Mouse (Mus musculus): ENCODE results near the gene Pax1. TPM values are rescaled to one million over a fixed set of nuclear protein-coding genes. Genes with fewer than 3 reads are reported as not detected.

The Pax1 gene
- 1.7 and 9.6 TPM in 2 replicates for polyA plus RNA-seq (2015; fragmentation: Nextera tagmentation; extraction: Ambion mirVana)

- Histone ChIP-seq H3K27me3 (peaks cover 98% of the 10 kb centered on the region), H3K4me2 (no peak within 1 kb of the TSS), H3K9ac (no peak within 1 kb of the TSS), H3K36me3 (no peaks in the 10 kb centered on the region), H3K4me3 (peak within 1 kb of the TSS; percentile 8; the same call in 1 of the 2 replicates), H3K9me3 (no peaks in the 10 kb centered on the region), H3K27ac (replicated peaks) (no peak within 1 kb of the TSS), H3K4me1 (replicated peaks) (peaks cover 10% of the 10 kb centered on the region)
- ATAC-seq (ENCODE audit: low read depth), result no peak
- under 1% methylated on average over 18 of the region's 18 CpGs for WGBS
These were observed at the start of gene Pax1 for GRCm38 (mm10) chr2:147361581-147361980. TSS of gene Pax1 (plus strand) at chr2:147361925.

- Histone ChIP-seq H3K9ac (no peak overlapping the region), H3K4me1 (replicated peaks) (no peaks in the 10 kb centered on the region), H3K27ac (replicated peaks) (no peak overlapping the region), H3K36me3 (no peaks in the 10 kb centered on the region), H3K27me3 (peaks cover 27% of the 10 kb centered on the region), H3K9me3 (no peaks in the 10 kb centered on the region), H3K4me3 (no peak overlapping the region), H3K4me2 (no peak overlapping the region)
- WGBS, result 17% methylated on average over 9 of the region's 9 CpGs
- no peak for ATAC-seq (ENCODE audit: low read depth)
These were observed 40.7 kb upstream of the Pax1 start for GRCm38 (mm10) chr2:147321036-147321435.

- no peak overlapping the region for H3K27ac ChIP-seq (replicated peaks)
- H3K4me1 ChIP-seq (replicated peaks), result no peaks in the 10 kb centered on the region
- H3K9ac ChIP-seq, result no peak overlapping the region
- no peaks in the 10 kb centered on the region for H3K9me3 ChIP-seq
- 88% methylated on average over 2 of the region's 2 CpGs for WGBS
- peaks cover 14% of the 10 kb centered on the region for H3K27me3 ChIP-seq
- no peak overlapping the region for H3K4me2 ChIP-seq
- no peak for ATAC-seq (ENCODE audit: low read depth)
- no peaks in the 10 kb centered on the region for H3K36me3 ChIP-seq
- no peak overlapping the region for H3K4me3 ChIP-seq
These were observed 36.5 kb upstream of the Pax1 start for GRCm38 (mm10) chr2:147325178-147325577.

- no peak overlapping the region for H3K9ac ChIP-seq
- H3K36me3 ChIP-seq, result no peaks in the 10 kb centered on the region
- H3K4me1 ChIP-seq (replicated peaks), result no peaks in the 10 kb centered on the region
- H3K9me3 ChIP-seq, result no peaks in the 10 kb centered on the region
- no peak overlapping the region for H3K27ac ChIP-seq (replicated peaks)
- ATAC-seq (ENCODE audit: low read depth), result no peak
- H3K4me3 ChIP-seq, result no peak overlapping the region
- no peaks in the 10 kb centered on the region for H3K27me3 ChIP-seq
- 77% methylated on average over 2 of the region's 2 CpGs for WGBS
- H3K4me2 ChIP-seq, result no peak overlapping the region
These were observed 29.0 kb upstream of the Pax1 start for GRCm38 (mm10) chr2:147332731-147333130.

- no peak overlapping the region for H3K27ac ChIP-seq (replicated peaks)
- no peaks in the 10 kb centered on the region for H3K27me3 ChIP-seq
- no peak overlapping the region for H3K9ac ChIP-seq
- 73% methylated on average over 15 of the region's 15 CpGs for WGBS
- H3K9me3 ChIP-seq, result no peaks in the 10 kb centered on the region
- H3K4me3 ChIP-seq, result no peak overlapping the region
- no peak for ATAC-seq (ENCODE audit: low read depth)
- no peaks in the 10 kb centered on the region for H3K4me1 ChIP-seq (replicated peaks)
- H3K4me2 ChIP-seq, result no peak overlapping the region
- no peaks in the 10 kb centered on the region for H3K36me3 ChIP-seq
These were observed 23.0 kb upstream of the Pax1 start for GRCm38 (mm10) chr2:147338729-147339128.

- Histone ChIP-seq H3K4me2 (no peak overlapping the region), H3K36me3 (no peaks in the 10 kb centered on the region), H3K9me3 (no peaks in the 10 kb centered on the region), H3K27ac (replicated peaks) (no peak overlapping the region), H3K4me3 (no peak overlapping the region), H3K9ac (no peak overlapping the region), H3K4me1 (replicated peaks) (no peaks in the 10 kb centered on the region), H3K27me3 (no peaks in the 10 kb centered on the region)
- ATAC-seq (ENCODE audit: low read depth), result no peak
- WGBS, result 81% methylated on average over 4 of the region's 4 CpGs
These were observed 21.9 kb upstream of the Pax1 start for GRCm38 (mm10) chr2:147339796-147340195.

- no peaks in the 10 kb centered on the region for H3K9me3 ChIP-seq
- no peaks in the 10 kb centered on the region for H3K4me1 ChIP-seq (replicated peaks)
- H3K9ac ChIP-seq, result no peak overlapping the region
- H3K4me2 ChIP-seq, result no peak overlapping the region
- WGBS, result 20% methylated on average over 2 of the region's 2 CpGs
- H3K36me3 ChIP-seq, result no peaks in the 10 kb centered on the region
- H3K4me3 ChIP-seq, result no peak overlapping the region
- no peaks in the 10 kb centered on the region for H3K27me3 ChIP-seq
- no peak overlapping the region for H3K27ac ChIP-seq (replicated peaks)
- ATAC-seq (ENCODE audit: low read depth), result no peak
These were observed 19.5 kb upstream of the Pax1 start for GRCm38 (mm10) chr2:147342198-147342597.

GRCm38 (mm10) chr2:147359716-147360115 lies 2.0 kb upstream of the Pax1 start:
- H3K4me2 ChIP-seq, result no peak overlapping the region
- ATAC-seq (ENCODE audit: low read depth), result no peak
- H3K4me3 ChIP-seq, result no peak overlapping the region
- H3K4me1 ChIP-seq (replicated peaks), result no peaks in the 10 kb centered on the region
- H3K9ac ChIP-seq, result no peak overlapping the region
- WGBS, result 1% methylated on average over 4 of the region's 4 CpGs
- H3K36me3 ChIP-seq, result no peaks in the 10 kb centered on the region
- no peaks in the 10 kb centered on the region for H3K9me3 ChIP-seq
- H3K27me3 ChIP-seq, result peaks cover 98% of the 10 kb centered on the region
- no peak overlapping the region for H3K27ac ChIP-seq (replicated peaks)

- no peak overlapping the region for H3K27ac ChIP-seq (replicated peaks)
- H3K9ac ChIP-seq, result no peak overlapping the region
- H3K9me3 ChIP-seq, result no peaks in the 10 kb centered on the region
- H3K27me3 ChIP-seq, result peaks cover 98% of the 10 kb centered on the region
- ATAC-seq (ENCODE audit: low read depth), result no peak
- H3K4me3 ChIP-seq, result no peak overlapping the region
- peaks cover 6% of the 10 kb centered on the region for H3K4me1 ChIP-seq (replicated peaks)
- no peaks in the 10 kb centered on the region for H3K36me3 ChIP-seq
- no peak overlapping the region for H3K4me2 ChIP-seq
- 2% methylated on average over 7 of the region's 7 CpGs for WGBS
These were observed 1.3 kb upstream of the Pax1 start for GRCm38 (mm10) chr2:147360401-147360800.

GRCm38 (mm10) chr2:147360856-147361255 lies 869 bp upstream of the Pax1 start:
- H3K27ac ChIP-seq (replicated peaks), result no peak overlapping the region
- no peaks in the 10 kb centered on the region for H3K9me3 ChIP-seq
- H3K4me1 ChIP-seq (replicated peaks), result peaks cover 10% of the 10 kb centered on the region
- no peak overlapping the region for H3K9ac ChIP-seq
- peaks cover 98% of the 10 kb centered on the region for H3K27me3 ChIP-seq
- 2% methylated on average over 5 of the region's 5 CpGs for WGBS
- H3K36me3 ChIP-seq, result no peaks in the 10 kb centered on the region
- H3K4me3 ChIP-seq, result no peak overlapping the region
- no peak overlapping the region for H3K4me2 ChIP-seq
- ATAC-seq (ENCODE audit: low read depth), result no peak

- no peak for ATAC-seq (ENCODE audit: low read depth)
- H3K9me3 ChIP-seq, result no peaks in the 10 kb centered on the region
- no peaks in the 10 kb centered on the region for H3K36me3 ChIP-seq
- no peak overlapping the region for H3K4me2 ChIP-seq
- H3K27ac ChIP-seq (replicated peaks), result no peak overlapping the region
- H3K9ac ChIP-seq, result no peak overlapping the region
- H3K4me1 ChIP-seq (replicated peaks), result peaks cover 10% of the 10 kb centered on the region
- WGBS, result under 1% methylated on average over 18 of the region's 18 CpGs
- H3K27me3 ChIP-seq, result peaks cover 99% of the 10 kb centered on the region
- H3K4me3 ChIP-seq, result peak overlapping the region; percentile 8; the same call in 1 of the 2 replicates
These were observed 591 bp downstream of the Pax1 start for GRCm38 (mm10) chr2:147362316-147362715.

- Histone ChIP-seq H3K9ac (no peak overlapping the region), H3K36me3 (no peaks in the 10 kb centered on the region), H3K4me2 (no peak overlapping the region), H3K27ac (replicated peaks) (no peak overlapping the region), H3K9me3 (no peaks in the 10 kb centered on the region), H3K27me3 (peaks cover 100% of the 10 kb centered on the region), H3K4me3 (no peak overlapping the region), H3K4me1 (replicated peaks) (peaks cover 10% of the 10 kb centered on the region)
- WGBS, result 4% methylated on average over 6 of the region's 6 CpGs
- no peak for ATAC-seq (ENCODE audit: low read depth)
These were observed 1.8 kb downstream of the Pax1 start for GRCm38 (mm10) chr2:147363401-147364130.

- Histone ChIP-seq H3K27ac (replicated peaks) (no peak overlapping the region), H3K9me3 (no peaks in the 10 kb centered on the region), H3K9ac (no peak overlapping the region), H3K4me2 (no peak overlapping the region), H3K4me3 (no peak overlapping the region), H3K27me3 (peaks cover 94% of the 10 kb centered on the region), H3K36me3 (no peaks in the 10 kb centered on the region), H3K4me1 (replicated peaks) (peaks cover 10% of the 10 kb centered on the region)
- 7% methylated on average over 6 of the region's 6 CpGs for WGBS
- ATAC-seq (ENCODE audit: low read depth), result no peak
These were observed 2.5 kb downstream of the Pax1 start for GRCm38 (mm10) chr2:147364198-147364597.
